Mouse (Mus musculus) left cerebral cortex, postnatal 25 days (tissue): ENCODE results near the gene Vipr1. TPM values are rescaled to one million over a fixed set of nuclear protein-coding genes. Genes with fewer than 3 reads are reported as not detected.

Source experiments
- DNase-seq, 2 experiments: peaks; one replicate each; pipeline ENCODE4 v3.0.0; 2022; ENCODE audit warnings: low spot score in 2 of 2, mixed read lengths in 1 of 2
- intact Hi-C: fragments of 180-260 bp; cut with DNase I; formaldehyde crosslinking; loops from one replicate; pipeline ENCODE4 v1.15.1; 2025
- total RNA-seq, 2 experiments: library from RNA; stranded (reverse); gene quantifications; 2 replicates each; pipeline ENCODE4 v1.2.3; 2021

Gene Vipr1
- total RNA-seq, 2 experiments from 2014 or later = 22.2 to 26.2 TPM

DNA sequence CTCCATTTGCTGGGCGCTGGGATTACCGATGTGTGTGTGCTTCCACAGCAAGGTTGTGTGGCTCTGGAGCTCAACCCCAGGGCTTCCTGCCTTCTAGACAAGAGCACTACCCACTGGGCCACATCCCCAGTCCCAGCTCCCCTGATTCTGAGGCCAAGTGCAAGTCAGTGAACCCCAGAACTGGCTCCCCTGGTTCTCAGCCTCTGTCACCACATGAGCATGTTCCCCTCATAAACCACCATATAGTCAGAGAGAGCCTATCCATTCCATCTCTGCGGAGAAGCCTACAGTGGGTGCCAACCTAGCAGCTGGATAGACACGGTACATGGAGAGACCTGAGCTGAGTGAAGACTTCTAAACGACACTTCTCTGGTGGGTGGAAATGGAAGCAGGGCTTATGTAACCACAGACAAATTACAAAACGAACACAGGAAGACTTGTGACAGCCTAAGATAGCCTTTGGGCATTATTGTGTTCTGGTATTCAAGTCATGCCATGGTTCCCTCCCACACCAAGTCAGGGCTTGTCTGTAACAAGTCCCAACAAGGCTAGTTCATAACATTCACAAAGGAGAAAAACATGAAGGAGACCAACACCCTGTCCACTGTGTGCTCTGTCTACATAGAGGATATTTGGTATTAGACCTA lies 63.6 kb downstream of the Vipr1 start:
- intact Hi-C loops = no loop called here
- no peak for DNase-seq

GRCm38 (mm10) chr9:121707801-121708200 lies 65.3 kb downstream of the Vipr1 start:
- DNase-seq = no peak
- intact Hi-C loops = no loop called here

DNA sequence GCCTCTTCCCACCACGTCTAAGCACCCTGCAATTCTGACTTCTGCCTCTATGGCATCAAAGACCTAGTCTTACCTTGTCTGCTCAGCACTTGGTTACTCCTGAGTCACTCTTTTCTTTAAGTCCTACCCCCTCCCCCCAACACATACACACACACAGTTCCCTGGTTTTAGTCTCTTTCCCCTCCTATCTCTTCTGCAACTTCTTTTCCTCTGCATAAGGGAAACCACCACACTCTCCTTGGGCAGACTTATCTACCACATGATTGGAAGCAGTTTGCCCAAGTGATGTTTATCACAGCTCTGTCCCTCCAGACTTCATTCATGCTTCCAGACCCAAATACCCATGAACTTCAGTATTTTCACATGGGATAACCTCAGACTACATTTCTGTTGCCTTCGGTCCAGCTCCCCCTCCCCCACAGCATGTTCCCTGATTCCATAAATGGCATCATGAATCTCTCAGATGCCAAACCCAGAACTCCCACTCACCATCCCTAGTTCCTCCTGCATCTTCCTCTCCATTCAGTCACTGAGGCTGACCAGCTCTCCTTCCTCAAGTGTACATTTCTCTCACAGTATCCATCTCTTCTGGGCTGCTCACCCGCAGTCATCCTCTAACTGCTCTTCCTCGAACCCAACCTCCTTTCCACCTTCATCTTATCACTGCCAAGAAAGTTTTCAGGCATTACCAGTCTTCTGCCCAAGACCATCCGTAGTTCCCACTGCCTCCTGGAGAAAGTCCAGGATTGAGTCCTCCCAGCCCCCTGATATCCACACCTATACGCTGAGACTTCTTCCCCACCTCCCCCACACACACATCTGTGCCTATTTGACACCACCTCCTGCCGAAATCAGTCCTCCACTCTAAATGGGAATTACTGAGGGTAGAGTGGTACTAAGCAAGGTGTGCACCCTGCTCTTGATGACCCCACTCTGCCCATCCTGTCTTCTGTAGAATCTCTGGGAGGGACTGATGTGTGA lies 66.3 kb downstream of the Vipr1 start:
- intact Hi-C loops = no loop called here
- no peak for DNase-seq

DNA sequence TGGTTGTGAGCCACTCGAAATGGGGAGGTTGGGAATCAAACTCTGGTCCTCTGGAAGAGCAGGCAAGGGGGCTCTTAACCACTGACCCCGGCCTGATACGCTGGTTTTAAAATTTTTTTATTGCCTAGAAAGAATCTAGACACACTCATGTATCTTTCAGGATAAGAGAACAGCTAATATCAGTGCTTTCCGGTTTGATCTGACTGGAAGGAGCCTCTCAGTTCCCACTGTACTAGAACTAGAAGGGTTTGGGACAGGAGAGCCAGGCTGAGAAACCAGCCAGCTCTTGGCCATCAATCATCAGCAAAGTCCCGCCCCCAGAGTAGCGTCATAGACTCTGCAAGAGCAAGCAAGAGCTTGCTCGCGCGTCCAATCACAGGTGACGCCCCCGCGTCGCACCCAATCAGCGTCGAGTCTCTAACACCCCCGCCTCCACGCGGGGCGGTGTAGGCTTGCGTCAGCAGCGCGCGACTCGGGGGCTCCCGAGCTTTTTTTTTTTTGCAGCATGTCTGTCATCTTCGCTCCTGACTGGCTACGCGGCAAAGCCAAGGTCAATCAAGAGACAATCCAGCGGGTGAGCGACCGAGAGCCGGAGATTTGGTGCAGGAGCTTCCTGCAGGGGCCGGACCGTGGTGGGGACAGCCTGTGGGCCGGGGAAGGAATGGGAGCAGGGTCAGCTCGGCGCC lies 67.5 kb downstream of the Vipr1 start, which contains the start of gene Ss18l2:
Gene Ss18l2, plus strand, starts transcription at position 432 of the 686 bp plus-strand sequence.
- DNase-seq = peak; percentile 97 to 99
- intact Hi-C loops = no loop called here

DNA sequence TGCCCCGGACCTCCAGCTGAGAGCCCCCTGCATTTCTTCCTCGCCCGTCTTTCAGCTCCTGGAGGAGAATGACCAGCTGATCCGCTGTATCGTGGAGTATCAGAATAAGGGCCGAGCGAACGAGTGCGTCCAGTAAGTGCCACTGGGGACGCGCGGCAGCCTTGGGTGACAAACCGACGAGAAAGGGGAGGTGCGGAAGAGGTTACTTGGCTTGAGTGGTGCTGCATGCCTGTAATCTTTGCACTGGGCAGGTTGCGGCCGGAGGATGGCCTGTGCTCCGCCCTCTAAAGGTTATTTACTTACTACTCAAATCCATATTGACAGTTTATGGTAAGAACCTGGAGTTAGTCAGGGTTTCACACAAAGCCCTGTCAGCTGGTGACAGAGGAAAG lies 68.1 kb downstream of the Vipr1 start:
- intact Hi-C loops = no loop called here
- DNase-seq = no peak

DNA sequence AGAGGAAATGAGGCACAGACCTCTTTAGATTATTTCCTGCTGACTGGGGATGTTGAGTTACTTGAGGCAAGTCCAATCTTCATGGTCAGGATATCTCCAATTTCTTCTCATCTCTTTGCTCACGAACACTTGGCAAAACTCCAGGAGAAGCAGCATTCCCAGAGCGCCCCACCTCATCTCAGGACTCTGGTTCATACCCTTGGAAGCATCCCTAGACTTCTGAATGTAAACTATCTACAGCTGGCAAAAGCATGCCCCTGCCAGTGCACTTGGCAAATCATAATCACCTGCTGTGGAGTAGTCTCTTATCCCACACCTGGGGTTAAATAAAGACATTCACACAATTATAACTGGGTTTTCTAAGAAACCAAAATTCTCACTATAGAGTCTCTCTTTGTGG lies 74.5 kb downstream of the Vipr1 start:
- intact Hi-C loops = no loop called here
- DNase-seq = no peak

DNA sequence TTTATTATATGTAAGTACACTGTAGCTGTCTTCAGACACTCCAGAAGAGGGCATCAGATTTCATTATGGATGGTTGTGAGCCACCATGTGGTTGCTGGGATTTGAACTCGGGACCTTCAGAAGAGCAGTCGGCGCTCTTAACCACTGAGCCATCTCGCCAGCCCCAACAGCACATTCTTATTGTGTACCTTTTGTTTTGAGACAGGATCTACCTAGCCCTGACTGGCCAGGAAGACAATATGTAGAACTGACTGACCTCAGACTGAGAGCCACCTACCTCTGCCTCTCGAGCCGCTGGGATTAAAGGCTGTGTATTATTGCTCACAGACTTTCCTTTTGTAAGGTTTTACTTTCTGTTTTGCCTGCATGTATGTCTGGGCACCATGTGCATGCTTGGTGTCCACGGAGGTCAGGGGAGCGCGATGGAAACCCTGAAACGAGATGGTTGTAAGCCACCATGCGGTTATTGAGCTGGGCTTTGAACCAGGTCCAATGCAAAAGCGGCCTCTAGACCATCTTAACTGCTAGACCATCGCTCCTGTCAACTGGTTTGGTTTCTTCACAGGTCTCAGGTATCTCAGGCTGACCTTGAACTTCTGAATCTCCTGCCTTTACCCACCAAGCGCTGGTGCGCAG lies 75.7 kb downstream of the Vipr1 start:
- DNase-seq = peak in 1 of 2 experiments; percentile 20
- intact Hi-C loops = no loop called here

- intact Hi-C loops = loop anchor here (1.0 kb wide), 1 partner anchor 76 kb away; no protein-coding TSS in a partner anchor
- peak; percentile 98 to 99 for DNase-seq
These were observed 76.3 kb downstream of the Vipr1 start, which contains the start of gene Nktr for GRCm38 (mm10) chr9:121718792-121719318. Gene Nktr (plus strand): TSS chr9:121719169.

- DNase-seq = peak; percentile 23 to 35
- intact Hi-C loops = loop anchor here (1.0 kb wide), 1 partner anchor 76 kb away; no protein-coding TSS in a partner anchor
These were observed 77.1 kb downstream of the Vipr1 start for GRCm38 (mm10) chr9:121719347-121720331.

Other genes starting within 250 kb of the Vipr1 start
- gene Cck, start 147.0 kb upstream of the Vipr1 start, total RNA-seq = 100 to 1,000 TPM; 670 to 812 TPM
- 1 to 10 TPM; 1.5 to 1.8 TPM for gene Lyzl4, start 620 bp upstream of the Vipr1 start, total RNA-seq
- 10 to 100 TPM; 26.8 to 28.8 TPM for gene Sec22c, start 62.8 kb downstream of the Vipr1 start, total RNA-seq
- 10 to 100 TPM; 79.0 to 92.0 TPM for gene Ss18l2, start 67.6 kb downstream of the Vipr1 start, total RNA-seq
- 100 to 1,000 TPM in 1 of 2 experiments, 10 to 100 TPM in 1; 95.5 to 124 TPM for gene Nktr, start 76.5 kb downstream of the Vipr1 start, total RNA-seq
- gene Zfp651, start 116.6 kb downstream of the Vipr1 start, total RNA-seq = 100 to 1,000 TPM; 108 to 115 TPM
- gene Klhl40, start 134.9 kb downstream of the Vipr1 start, total RNA-seq = 1 to 10 TPM; 4.9 to 5.5 TPM
- gene Hhatl, start 149.8 kb downstream of the Vipr1 start, total RNA-seq = 10 to 100 TPM; 16.1 to 18.8 TPM
- 1 to 10 TPM; 5.2 to 6.9 TPM for gene Ccdc13, start 196.7 kb downstream of the Vipr1 start, total RNA-seq
- 10 to 100 TPM; 94.1 to 99.6 TPM for gene Higd1a, start 215.6 kb downstream of the Vipr1 start, total RNA-seq